Mouse (Mus musculus): Measurements from ENCODE around the gene Wrb. TPM values are rescaled to one million over a fixed set of nuclear protein-coding genes. Genes with fewer than 3 reads are reported as not detected.
A peak's percentile ranks its signal among the peaks of the same experiment; 100 is the strongest.
"Not testable (repeated sequence)": the region's sequence is repeated elsewhere in the genome, so short reads cannot be mapped to it uniquely, and the experiment has no call there.

Gene Wrb
- 115 and 117 TPM in 2 replicates for polyA plus RNA-seq (2016; fragmentation: Nextera tagmentation; extraction: Ambion mirVana)

- peaks cover 17% of the 10 kb centered on the region for H3K4me1 ChIP-seq (replicated peaks)
- peaks cover 6% of the 10 kb centered on the region; the same call in 1 of the 2 replicates for H3K9me3 ChIP-seq
- peak; percentile 100 for DNase-seq (ENCODE audit: low spot score)
- H3K27ac ChIP-seq = peak within 1 kb of the TSS; percentile 87
- peak within 1 kb of the TSS; percentile 82 for H3K4me3 ChIP-seq
- no peaks in the 10 kb centered on the region for H3K27me3 ChIP-seq (ENCODE audit: insufficient read depth, poor library complexity, severe bottlenecking)
- H3K36me3 ChIP-seq = peaks cover 7% of the 10 kb centered on the region; the same call in 1 of the 2 replicates
- WGBS = under 1% methylated on average over 68 of the region's 68 CpGs
Measured at GRCm38 (mm10) chr16:96145110-96145800, at the start of gene Wrb. TSS of gene Wrb (plus strand) at chr16:96145407.

- Histone ChIP-seq H3K4me3 (no peak overlapping the region), H3K27me3 (ENCODE audit: insufficient read depth, poor library complexity, severe bottlenecking) (no peaks in the 10 kb centered on the region), H3K4me1 (replicated peaks) (peaks cover 8% of the 10 kb centered on the region; the same call in 1 of the 2 replicates), H3K36me3 (no peaks in the 10 kb centered on the region), H3K9me3 (no peaks in the 10 kb centered on the region), H3K27ac (no peak overlapping the region)
- no peak for DNase-seq (ENCODE audit: low spot score)
- WGBS = 89% methylated on average over 5 of the region's 5 CpGs
Measured at GRCm38 (mm10) chr16:96095966-96096365, 49.2 kb upstream of the Wrb start.

- not testable (repeated sequence) for H3K27ac ChIP-seq; DNase-seq (ENCODE audit: low spot score); H3K36me3 ChIP-seq; H3K4me1 ChIP-seq (replicated peaks); H3K27me3 ChIP-seq (ENCODE audit: insufficient read depth, poor library complexity, severe bottlenecking); H3K9me3 ChIP-seq; H3K4me3 ChIP-seq
Measured at GRCm38 (mm10) chr16:96097811-96098210, 47.4 kb upstream of the Wrb start.

GRCm38 (mm10) chr16:96103036-96103435, 42.2 kb upstream of the Wrb start:
- Histone ChIP-seq H3K9me3 (no peaks in the 10 kb centered on the region), H3K27me3 (ENCODE audit: insufficient read depth, poor library complexity, severe bottlenecking) (no peaks in the 10 kb centered on the region), H3K36me3 (no peaks in the 10 kb centered on the region), H3K4me1 (replicated peaks) (no peaks in the 10 kb centered on the region), H3K4me3 (no peak overlapping the region), H3K27ac (no peak overlapping the region)
- 48% methylated on average over 2 of the region's 2 CpGs for WGBS
- DNase-seq (ENCODE audit: low spot score) = peak; percentile 16

- WGBS = 73% methylated on average over 4 of the region's 4 CpGs
Measured at GRCm38 (mm10) chr16:96109673-96110072, 35.5 kb upstream of the Wrb start.

GRCm38 (mm10) chr16:96110655-96111345, 34.4 kb upstream of the Wrb start:
- no peaks in the 10 kb centered on the region for H3K4me1 ChIP-seq (replicated peaks)
- no peaks in the 10 kb centered on the region for H3K36me3 ChIP-seq
- no peak for DNase-seq (ENCODE audit: low spot score)
- no peaks in the 10 kb centered on the region for H3K9me3 ChIP-seq
- H3K27ac ChIP-seq = no peak overlapping the region
- H3K27me3 ChIP-seq (ENCODE audit: insufficient read depth, poor library complexity, severe bottlenecking) = no peaks in the 10 kb centered on the region
- WGBS = 90% methylated on average over 5 of the region's 5 CpGs
- no peak overlapping the region for H3K4me3 ChIP-seq

More at GRCm38 (mm10) chr16:96109673-96110072, 35.5 kb upstream of the Wrb start:
- no peak for DNase-seq (ENCODE audit: low spot score)
- no peaks in the 10 kb centered on the region for H3K27me3 ChIP-seq (ENCODE audit: insufficient read depth, poor library complexity, severe bottlenecking)
- no peaks in the 10 kb centered on the region for H3K4me1 ChIP-seq (replicated peaks)
- H3K4me3 ChIP-seq = no peak overlapping the region
- no peaks in the 10 kb centered on the region for H3K9me3 ChIP-seq
- no peak overlapping the region for H3K27ac ChIP-seq
- no peaks in the 10 kb centered on the region for H3K36me3 ChIP-seq

GRCm38 (mm10) chr16:96112769-96113168, 32.4 kb upstream of the Wrb start:
- WGBS = 51% methylated on average over 2 of the region's 2 CpGs
- Histone ChIP-seq H3K27me3 (ENCODE audit: insufficient read depth, poor library complexity, severe bottlenecking) (no peaks in the 10 kb centered on the region), H3K4me1 (replicated peaks) (no peaks in the 10 kb centered on the region), H3K36me3 (no peaks in the 10 kb centered on the region), H3K27ac (no peak overlapping the region), H3K9me3 (no peaks in the 10 kb centered on the region), H3K4me3 (no peak overlapping the region)
- DNase-seq (ENCODE audit: low spot score) = no peak

- H3K36me3 ChIP-seq = peaks cover 8% of the 10 kb centered on the region; the same call in 1 of the 2 replicates
- H3K9me3 ChIP-seq = no peaks in the 10 kb centered on the region
- H3K4me1 ChIP-seq (replicated peaks) = no peaks in the 10 kb centered on the region
- 45% methylated on average over 4 of the region's 4 CpGs for WGBS
- DNase-seq (ENCODE audit: low spot score) = no peak
- no peak overlapping the region for H3K4me3 ChIP-seq
- no peaks in the 10 kb centered on the region for H3K27me3 ChIP-seq (ENCODE audit: insufficient read depth, poor library complexity, severe bottlenecking)
- no peak overlapping the region for H3K27ac ChIP-seq
Measured at GRCm38 (mm10) chr16:96114729-96115128, 30.5 kb upstream of the Wrb start.

- DNase-seq (ENCODE audit: low spot score) = no peak
- H3K36me3 ChIP-seq = peaks cover 58% of the 10 kb centered on the region
- H3K27ac ChIP-seq = no peak overlapping the region
- whole genome bisulfite sequencing = 78% methylated on average over 4 of the region's 4 CpGs
- no peaks in the 10 kb centered on the region for H3K9me3 ChIP-seq
- H3K4me1 ChIP-seq (replicated peaks) = peaks cover 3% of the 10 kb centered on the region
- H3K4me3 ChIP-seq = no peak overlapping the region
- H3K27me3 ChIP-seq (ENCODE audit: insufficient read depth, poor library complexity, severe bottlenecking) = no peaks in the 10 kb centered on the region
Measured at GRCm38 (mm10) chr16:96120022-96120623, 25.1 kb upstream of the Wrb start.

- H3K27ac ChIP-seq = peak overlapping the region; percentile 100
- no peak for DNase-seq (ENCODE audit: low spot score)
- 9% methylated on average over 19 of the region's 19 CpGs for WGBS
- H3K4me1 ChIP-seq (replicated peaks) = peaks cover 31% of the 10 kb centered on the region
- peaks cover 52% of the 10 kb centered on the region for H3K36me3 ChIP-seq
- no peaks in the 10 kb centered on the region for H3K9me3 ChIP-seq
- no peaks in the 10 kb centered on the region for H3K27me3 ChIP-seq (ENCODE audit: insufficient read depth, poor library complexity, severe bottlenecking)
- peak overlapping the region; percentile 97 for H3K4me3 ChIP-seq
Measured at GRCm38 (mm10) chr16:96126684-96127171, 18.5 kb upstream of the Wrb start.

- H3K4me1 ChIP-seq (replicated peaks) = peaks cover 31% of the 10 kb centered on the region
- no peaks in the 10 kb centered on the region for H3K27me3 ChIP-seq (ENCODE audit: insufficient read depth, poor library complexity, severe bottlenecking)
- H3K9me3 ChIP-seq = no peaks in the 10 kb centered on the region
- DNase-seq (ENCODE audit: low spot score) = no peak
- under 1% methylated on average over 52 of the region's 52 CpGs for WGBS
- H3K4me3 ChIP-seq = peak overlapping the region; percentile 97
- peaks cover 47% of the 10 kb centered on the region for H3K36me3 ChIP-seq
- H3K27ac ChIP-seq = peak overlapping the region; percentile 100
Measured at GRCm38 (mm10) chr16:96127288-96127656, 17.9 kb upstream of the Wrb start.

- no peaks in the 10 kb centered on the region for H3K9me3 ChIP-seq
- no peaks in the 10 kb centered on the region for H3K27me3 ChIP-seq (ENCODE audit: insufficient read depth, poor library complexity, severe bottlenecking)
- H3K4me1 ChIP-seq (replicated peaks) = peaks cover 31% of the 10 kb centered on the region
- peak within 1 kb of the TSS; percentile 97 for H3K4me3 ChIP-seq
- peak; percentile 99 for DNase-seq (ENCODE audit: low spot score)
- under 1% methylated on average over 67 of the region's 72 CpGs for WGBS
- H3K36me3 ChIP-seq = peaks cover 42% of the 10 kb centered on the region
- H3K27ac ChIP-seq = peak within 1 kb of the TSS; percentile 100
Measured at GRCm38 (mm10) chr16:96127657-96128344, 17.4 kb upstream of the Wrb start, which contains the start of gene Hmgn1. TSS of gene Hmgn1 (minus strand) at chr16:96127729.

All from hindbrain, embryonic 10.5 days (tissue).